Mouse (Mus musculus) T-helper 17 cell (primary cell): ENCODE data around the gene Zbbx.

ENCODE experiments used
- in situ Hi-C, 2 experiments: fragments of 300-600 bp; cut with MboI, MseI; formaldehyde crosslinking; loops; 1 replicate in 1 of 2; 2 replicates in 1 of 2; pipeline ENCODE4 v1.15.1; 2025; ENCODE audit warnings: high pct_unique_total_duplicates in 2 of 2

Gene Zbbx

DNA sequence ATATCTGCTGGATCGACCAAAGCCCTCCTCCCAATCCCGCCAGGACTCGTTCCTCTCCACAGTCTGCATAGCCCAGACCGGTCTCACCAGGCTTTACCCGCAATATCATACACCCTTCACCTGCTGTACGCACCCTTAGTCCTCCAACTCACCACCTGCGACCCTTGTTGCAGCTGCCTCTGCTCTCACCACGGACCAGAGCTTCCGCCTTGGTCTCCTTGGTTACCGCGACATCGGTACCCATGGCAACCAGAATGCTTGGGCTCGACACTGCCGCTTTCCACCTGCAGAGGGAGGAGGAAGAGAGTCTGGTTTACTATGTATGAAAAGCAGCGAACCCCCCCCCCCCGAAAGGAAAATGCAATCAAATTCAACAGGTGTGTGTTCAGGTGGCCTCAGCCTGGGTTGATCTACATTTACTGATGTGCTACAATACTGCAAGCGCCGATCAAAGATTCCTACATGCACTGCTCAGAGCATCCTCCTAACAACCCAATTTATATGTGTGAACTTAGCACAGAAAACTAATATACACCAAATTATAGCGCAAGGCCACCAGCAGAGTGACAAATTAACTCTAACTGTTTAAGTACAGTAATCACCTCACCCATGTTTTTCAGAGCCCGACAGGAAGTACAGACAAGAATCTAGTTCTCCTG, at the start of gene Zbbx:
Gene Zbbx, minus strand, starts transcription at position 197 of the 659 bp plus-strand sequence.
- in situ Hi-C loops, result no loop called here

GRCm38 (mm10) chr3:75202808-75203503, 38.1 kb upstream of the Zbbx start:
- in situ Hi-C loops, result loop anchor here in 1 of 2 experiments (25.0 kb wide), 2 partner anchors 309 to 659 kb away; no protein-coding TSS in a partner anchor

DNA sequence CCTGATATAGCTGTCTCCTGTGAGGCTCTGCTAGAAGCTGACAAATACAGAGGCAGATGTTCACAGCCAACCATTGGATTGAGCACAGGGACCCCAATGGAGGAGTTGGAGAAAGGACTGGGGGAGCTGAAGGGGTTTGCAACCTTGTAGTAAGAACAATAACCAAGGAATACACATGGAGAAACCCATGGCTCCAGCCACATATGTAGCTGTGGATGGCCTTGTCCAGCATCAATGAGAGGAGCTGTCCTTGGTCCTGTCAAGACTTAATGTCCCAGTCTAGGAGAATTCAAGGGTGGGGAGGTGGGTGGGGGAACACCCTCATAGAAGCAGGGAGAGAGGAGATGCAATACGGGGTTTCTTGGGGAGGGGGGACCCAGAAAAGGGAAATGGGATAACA, 17.8 kb upstream of the Zbbx start:
- in situ Hi-C loops, result no loop called here

- in situ Hi-C loops, result no loop called here
Observed at GRCm38 (mm10) chr3:75141876-75142275, 23.0 kb downstream of the Zbbx start.

- in situ Hi-C loops, result no loop called here
Observed at GRCm38 (mm10) chr3:75104867-75105266, 60.0 kb downstream of the Zbbx start.

DNA sequence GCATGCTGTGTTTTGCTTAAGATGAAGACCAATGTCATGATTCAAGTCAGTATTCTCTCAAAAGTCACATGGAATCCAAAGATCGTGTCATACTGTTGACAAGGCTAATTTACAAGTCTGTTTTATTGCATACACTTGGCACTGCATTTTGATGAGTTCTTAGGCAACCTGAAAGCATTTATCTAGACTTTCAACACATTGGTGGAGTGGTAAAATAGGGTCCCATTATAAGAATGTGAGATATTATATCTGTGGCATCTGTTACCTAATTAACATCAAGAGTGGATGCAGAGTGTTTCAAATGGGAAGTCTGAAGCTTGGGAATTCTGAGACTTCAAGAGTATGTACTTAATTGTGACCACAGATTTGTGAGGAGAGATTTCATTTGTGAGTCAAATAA, 79.1 kb downstream of the Zbbx start:
- in situ Hi-C loops, result no loop called here

GRCm38 (mm10) chr3:75078906-75079305, 85.9 kb downstream of the Zbbx start:
- in situ Hi-C loops, result loop anchor here in 1 of 2 experiments (10.0 kb wide), 1 partner anchor 874 kb away; no protein-coding TSS in a partner anchor

DNA sequence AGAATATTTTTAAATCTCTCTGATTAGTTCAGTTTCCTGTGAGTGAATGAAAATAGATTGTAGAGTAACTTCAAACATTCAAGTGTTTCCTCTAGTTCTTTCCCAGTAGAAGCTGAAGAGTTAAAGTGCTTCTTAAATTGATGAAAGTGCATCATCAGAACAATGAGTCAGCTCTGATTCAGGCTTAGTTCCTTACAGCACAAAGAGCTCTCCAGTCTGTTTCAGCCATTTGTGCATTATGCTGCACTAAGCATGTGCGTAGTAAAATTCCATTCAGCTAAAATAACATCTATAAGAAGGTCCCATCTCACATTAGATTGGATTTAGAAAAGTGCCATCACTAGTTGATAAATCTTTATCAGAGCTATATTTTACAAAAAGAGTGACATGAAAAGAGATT, 155.1 kb downstream of the Zbbx start:
- in situ Hi-C loops, result no loop called here
